Mouse (Mus musculus) spleen, adult 2 months (tissue): ENCODE results near the gene Hoxa9.

Experiments
- CTCF ChIP-seq: fragments of 200-500 bp; IDR thresholded peaks from 2 replicates; pipeline ENCODE4 v1.5.1; 2011; ENCODE audit warnings: mild to moderate bottlenecking, inconsistent platforms; ENCODE audit not compliant: insufficient read depth, insufficient read length, insufficient replicate concordance; ENCODE audit errors: extremely low read depth
- POLR2A ChIP-seq: fragments of 200-500 bp; IDR thresholded peaks from 2 replicates; pipeline ENCODE4 v1.6.1; 2011; ENCODE audit warnings: low read depth, low read length, inconsistent platforms

DNA sequence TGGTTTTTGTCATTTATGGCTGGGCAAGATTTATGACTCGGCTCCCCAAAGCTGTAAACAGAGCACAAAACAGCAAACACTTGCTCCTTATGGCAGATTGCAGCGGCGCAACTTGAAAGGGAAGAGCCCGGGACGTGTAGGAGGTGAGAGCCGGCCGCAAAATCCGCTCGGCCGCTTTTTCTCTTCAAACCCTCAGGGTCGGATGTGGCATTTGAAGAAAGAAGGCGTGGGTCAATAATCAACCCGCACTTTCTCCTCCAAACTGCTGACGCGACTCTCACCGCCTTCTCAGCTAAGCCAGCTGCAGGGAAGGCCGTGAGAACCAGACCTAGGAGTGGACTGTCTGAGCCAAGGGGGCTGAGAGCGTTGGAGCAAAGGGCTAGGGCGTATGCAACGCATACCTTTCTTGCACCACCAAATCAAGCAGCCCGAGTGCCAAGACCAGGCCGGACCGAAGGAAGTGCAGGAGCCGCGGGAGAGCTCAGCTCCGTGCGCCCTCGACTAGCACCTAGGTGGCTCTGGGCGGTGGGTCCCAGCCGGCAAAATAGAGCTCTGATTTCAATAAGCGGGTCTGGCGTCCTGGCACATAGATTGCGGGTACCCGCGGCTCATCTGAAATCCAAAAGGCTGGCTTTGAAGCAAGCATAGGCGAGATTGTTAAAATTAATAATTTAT, 53.7 kb downstream of the Hoxa9 start, which contains the start of gene 5730596B20Rik:
- TF ChIP-seq CTCF = no peak
- no peak for TF ChIP-seq POLR2A
